Mouse (Mus musculus): ENCODE data around the gene Tomm20l.

Tomm20l gene

DNA sequence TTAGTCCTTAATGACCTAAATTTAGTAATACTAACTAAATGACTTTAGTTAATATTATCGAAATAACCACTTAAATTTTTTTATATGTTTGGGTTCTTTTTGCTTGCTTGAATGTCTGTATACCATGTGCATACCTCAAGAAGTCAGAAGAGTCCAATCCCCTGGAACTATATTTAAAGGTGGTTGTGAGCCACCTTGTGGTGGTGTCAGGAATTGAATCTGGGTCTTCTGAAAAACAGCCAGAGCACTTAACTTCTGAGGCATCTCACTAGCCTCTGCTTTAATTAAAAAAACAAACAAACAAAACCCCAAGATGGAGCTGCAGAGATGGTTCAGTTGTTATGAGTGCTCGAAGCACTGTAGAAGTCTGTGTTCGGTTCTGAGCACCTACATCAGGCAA is 36.4 kb downstream of the Tomm20l start:
- in situ Hi-C loops (cut with MboI; ENCODE audit: low pct_unique_long_range_greater_than_20kb in 1 of 2, low sequenced_read_pairs in 2 of 2, unreplicated experiment in 1 of 2) = no loop called here

DNA sequence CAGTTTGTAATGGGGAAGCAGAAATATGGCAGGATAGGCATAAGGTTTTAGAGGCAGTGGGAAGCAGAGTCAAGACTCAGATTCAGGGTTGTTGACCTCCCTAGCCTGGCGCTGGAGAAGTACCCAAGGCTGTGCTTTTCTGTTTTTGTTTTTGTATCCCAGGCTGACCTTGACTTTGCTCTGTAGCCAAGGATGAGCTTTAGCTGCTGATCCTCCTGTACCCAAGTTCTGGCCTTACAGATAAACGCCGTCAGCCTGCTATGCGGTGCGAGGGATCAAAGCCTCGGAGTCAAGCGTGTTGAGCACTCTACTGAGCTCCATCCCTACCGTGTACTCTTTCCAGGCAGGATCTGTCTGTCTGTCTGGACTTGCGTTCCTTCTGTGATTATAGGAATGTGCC is 37.6 kb downstream of the Tomm20l start:
- in situ Hi-C loops (cut with MboI; ENCODE audit: low pct_unique_long_range_greater_than_20kb in 1 of 2, low sequenced_read_pairs in 2 of 2, unreplicated experiment in 1 of 2) = no loop called here

DNA sequence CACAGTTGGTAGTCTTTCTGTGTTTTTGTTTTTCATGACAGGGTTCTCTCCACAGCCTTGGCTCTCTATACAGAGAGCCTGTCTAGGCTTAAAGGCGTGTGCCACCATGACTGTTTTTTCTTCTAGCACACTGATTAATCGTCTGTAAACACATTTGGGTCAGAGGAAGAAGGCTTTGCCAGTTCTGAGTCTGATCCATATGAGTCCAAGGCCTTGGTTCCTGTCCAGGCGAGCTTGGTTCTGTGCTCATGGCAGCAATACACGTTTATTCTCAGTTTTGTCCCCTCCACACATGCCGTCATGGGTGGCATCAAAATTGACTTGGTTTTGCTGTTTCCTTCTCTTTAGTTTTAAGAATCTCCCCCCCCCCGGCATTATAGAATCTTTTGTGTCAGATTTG is 38.2 kb downstream of the Tomm20l start:
- in situ Hi-C loops (cut with MboI; ENCODE audit: low pct_unique_long_range_greater_than_20kb in 1 of 2, low sequenced_read_pairs in 2 of 2, unreplicated experiment in 1 of 2) = no loop called here

DNA sequence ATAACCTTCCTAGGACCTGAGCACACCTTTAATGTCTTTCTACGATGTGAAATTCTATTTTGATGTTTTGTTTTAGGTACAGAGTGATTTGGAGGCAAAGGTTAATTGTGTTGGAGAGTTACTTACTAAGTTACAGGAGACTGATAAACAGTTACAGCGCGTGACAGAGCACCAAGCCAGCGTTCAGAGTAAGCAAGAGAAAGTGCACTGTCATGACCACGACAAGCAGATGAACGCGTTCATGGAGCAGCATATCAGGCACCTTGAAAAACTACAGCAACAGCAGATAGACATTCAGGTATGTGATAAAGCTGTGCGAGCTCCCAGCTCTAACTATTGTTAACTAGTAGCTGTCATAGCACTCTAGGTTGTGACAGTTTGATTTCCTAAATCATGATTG is 38.9 kb downstream of the Tomm20l start:
- in situ Hi-C loops (cut with MboI; ENCODE audit: low pct_unique_long_range_greater_than_20kb in 1 of 2, low sequenced_read_pairs in 2 of 2, unreplicated experiment in 1 of 2) = no loop called here

DNA sequence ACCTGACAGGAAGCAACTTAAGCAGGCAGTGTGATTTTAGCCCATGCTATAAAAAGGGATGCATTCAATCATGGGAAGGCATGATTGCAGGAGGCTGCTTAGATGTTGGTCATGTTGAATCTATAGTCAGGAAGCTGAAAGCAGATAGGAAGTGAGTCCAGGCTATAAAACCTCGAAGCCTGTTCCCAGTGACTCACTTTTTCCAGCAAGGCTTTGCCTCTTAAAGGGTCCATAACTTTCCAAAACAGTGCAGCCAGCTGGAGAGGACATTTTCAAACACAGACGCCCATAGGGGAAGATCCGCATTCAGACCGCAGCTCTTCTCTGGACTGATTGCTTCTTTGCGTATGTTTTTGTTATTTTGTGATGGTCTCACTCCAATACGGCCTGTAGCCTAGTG is 43.8 kb downstream of the Tomm20l start:
- in situ Hi-C loops (cut with MboI; ENCODE audit: low pct_unique_long_range_greater_than_20kb in 1 of 2, low sequenced_read_pairs in 2 of 2, unreplicated experiment in 1 of 2) = no loop called here

DNA sequence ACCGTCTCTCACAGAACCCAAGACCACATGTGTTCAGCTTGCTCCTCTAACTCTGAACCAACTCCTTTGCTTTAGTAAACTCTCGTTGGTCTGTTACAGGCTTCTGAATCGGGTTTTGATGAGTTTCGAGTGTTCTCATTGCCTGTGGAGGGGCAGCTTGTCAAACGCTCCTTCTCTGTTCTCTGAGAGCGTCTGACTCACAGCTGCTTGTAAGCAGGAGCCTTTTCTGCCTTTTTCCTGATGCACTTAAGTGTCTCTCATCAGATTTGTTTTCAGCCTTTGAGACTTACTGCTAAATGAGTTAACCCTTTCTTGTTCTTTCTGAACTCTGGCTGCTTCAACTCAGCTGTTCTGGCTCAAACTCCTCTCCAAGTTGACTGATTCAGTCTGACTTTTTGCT is 46.7 kb downstream of the Tomm20l start:
- in situ Hi-C loops (cut with MboI; ENCODE audit: low pct_unique_long_range_greater_than_20kb in 1 of 2, low sequenced_read_pairs in 2 of 2, unreplicated experiment in 1 of 2) = no loop called here

DNA sequence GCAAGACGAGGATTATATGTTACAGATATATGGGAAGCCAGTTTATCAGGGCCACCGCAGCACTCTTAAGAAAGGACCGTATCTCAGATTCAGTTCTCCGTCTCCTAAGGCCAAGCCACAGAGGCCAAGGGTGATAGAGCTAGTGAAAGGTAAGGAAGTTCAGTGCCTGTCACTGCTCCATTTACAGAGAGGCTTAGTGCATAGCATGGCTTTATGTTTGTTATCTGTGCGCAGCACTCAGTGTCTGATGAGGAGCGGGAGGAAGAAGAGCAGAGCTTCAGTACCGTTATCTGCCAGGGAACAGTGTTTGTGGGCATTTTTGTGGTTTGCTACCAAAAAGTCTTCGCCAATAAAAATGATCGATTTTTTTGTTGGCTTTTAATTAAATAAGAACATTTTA is 53.2 kb downstream of the Tomm20l start:
- in situ Hi-C loops (cut with MboI; ENCODE audit: low pct_unique_long_range_greater_than_20kb in 1 of 2, low sequenced_read_pairs in 2 of 2, unreplicated experiment in 1 of 2) = no loop called here

DNA sequence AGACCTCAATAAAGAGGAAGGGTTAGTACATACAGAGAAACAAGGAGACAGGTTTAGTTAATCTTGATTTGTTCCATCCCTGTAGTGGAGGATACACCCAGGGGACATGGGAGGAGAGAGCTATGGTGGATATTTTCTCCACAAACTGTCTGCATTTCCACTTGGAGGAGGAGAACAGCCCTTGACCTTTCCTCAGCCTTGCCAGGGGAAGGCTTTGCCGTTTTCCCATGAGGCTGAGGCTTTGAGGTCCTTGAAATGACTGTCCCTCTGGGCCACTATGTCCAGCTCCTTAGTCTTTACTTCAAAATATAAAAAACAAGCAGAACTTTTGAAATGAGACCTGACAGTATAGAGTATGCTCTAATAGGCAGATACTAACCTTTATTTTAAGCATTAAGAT is 58.7 kb downstream of the Tomm20l start:
- in situ Hi-C loops (cut with MboI; ENCODE audit: low pct_unique_long_range_greater_than_20kb in 1 of 2, low sequenced_read_pairs in 2 of 2, unreplicated experiment in 1 of 2) = no loop called here
